Mouse (Mus musculus) forebrain, embryonic 15.5 days (tissue): ENCODE measurements at regions not wholly inside any gene's neighbourhood (a gene's known extent, or its start where the extent isn't known, plus 50 kb on each side); places are given as distances from the start of the nearest gene placed in this dataset.

ENCODE experiments used
- ATAC-seq: fragments of 200-750 bp; cut with Nextera tagmentation; replicated peaks from 2 replicates; pipeline ENCODE4 v1.8.0; 2017; ENCODE audit warnings: mild to moderate bottlenecking, moderate TSS enrichment, moderate library complexity
- H3K27ac ChIP-seq: fragments of 300-500 bp; sonication (generic); replicated peaks from 2 replicates; pipeline ENCODE4 v1.5.1; 2015; ENCODE audit warnings: mild to moderate bottlenecking, inconsistent platforms
- H3K27me3 ChIP-seq: fragments of 300-500 bp; sonication (generic); 2 replicates; pipeline ENCODE4 v1.6.1; 2015; ENCODE audit warnings: inconsistent platforms
- H3K36me3 ChIP-seq: fragments of 300-500 bp; sonication (generic); 2 replicates; pipeline ENCODE4 v1.6.1; 2015; ENCODE audit warnings: mild to moderate bottlenecking, inconsistent platforms
- H3K4me1 ChIP-seq: fragments of 300-500 bp; sonication (generic); 2 replicates; pipeline ENCODE4 v1.6.1; 2015; ENCODE audit warnings: inconsistent platforms
- H3K4me2 ChIP-seq: fragments of 300-500 bp; sonication (generic); replicated peaks from 2 replicates; pipeline ENCODE4 v1.6.1; 2015; ENCODE audit warnings: mild to moderate bottlenecking, inconsistent platforms
- H3K4me3 ChIP-seq: fragments of 300-500 bp; sonication (generic); 2 replicates; pipeline ENCODE4 v1.5.1; 2015; ENCODE audit warnings: mild to moderate bottlenecking, inconsistent platforms
- H3K9ac ChIP-seq: fragments of 300-500 bp; sonication (generic); replicated peaks from 2 replicates; pipeline ENCODE4 v1.6.1; 2015; ENCODE audit warnings: mild to moderate bottlenecking, inconsistent platforms
- H3K9me3 ChIP-seq: fragments of 300-500 bp; sonication (generic); 2 replicates; pipeline ENCODE4 v1.6.1; 2016; ENCODE audit warnings: inconsistent platforms
- WGBS: fragments of 180-500 bp; shearing (Covaris S2); methylation state at CpG from one replicate; pipeline ENCODE4 v1.1.7; 2015; ENCODE audit warnings: mixed read lengths; 5-methylcytosine and 5-hydroxymethylcytosine counted together

- H3K9ac ChIP-seq, result no peak overlapping the region
- no peaks in the 10 kb centered on the region for H3K27me3 ChIP-seq
- 38% methylated on average over 7 of the region's 7 CpGs for WGBS
- no peak overlapping the region for H3K27ac ChIP-seq
- no peak overlapping the region for H3K4me3 ChIP-seq
- peak; percentile 70 for ATAC-seq
- H3K4me1 ChIP-seq, result peaks cover 10% of the 10 kb centered on the region
- H3K36me3 ChIP-seq, result no peaks in the 10 kb centered on the region
- H3K4me2 ChIP-seq, result no peak overlapping the region
- no peaks in the 10 kb centered on the region for H3K9me3 ChIP-seq
Measured at GRCm38 (mm10) chr7:137723361-137724040, 286.1 kb downstream of the Glrx3 start.

DNA sequence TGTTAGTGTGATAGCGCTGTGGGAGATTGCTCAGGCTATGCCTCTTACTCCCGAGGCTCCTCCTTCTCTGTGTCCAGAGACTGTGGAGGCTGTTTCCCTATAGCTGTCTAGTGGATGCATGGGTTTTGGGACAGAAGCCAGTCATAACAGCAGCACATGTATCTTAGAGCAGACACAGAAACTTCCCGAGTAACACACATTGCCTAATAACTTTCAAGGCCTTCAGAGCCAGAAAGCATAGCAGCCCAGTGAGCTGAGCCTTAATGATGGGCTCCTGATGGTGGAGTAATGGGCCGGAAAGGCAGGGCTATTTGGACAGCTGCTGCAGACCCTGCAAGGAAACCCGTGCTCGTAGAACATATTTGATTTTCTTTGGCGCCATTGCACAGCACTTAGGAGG lies 288.6 kb downstream of the Glrx3 start:
- no peak overlapping the region for H3K9ac ChIP-seq
- no peaks in the 10 kb centered on the region for H3K9me3 ChIP-seq
- H3K4me3 ChIP-seq, result no peak overlapping the region
- WGBS, result 80% methylated on average over 7 of the region's 7 CpGs
- H3K36me3 ChIP-seq, result no peaks in the 10 kb centered on the region
- no peaks in the 10 kb centered on the region for H3K27me3 ChIP-seq
- H3K4me1 ChIP-seq, result peaks cover 10% of the 10 kb centered on the region
- ATAC-seq, result no peak
- no peak overlapping the region for H3K27ac ChIP-seq
- no peak overlapping the region for H3K4me2 ChIP-seq

- Histone ChIP-seq H3K9me3 (no peaks in the 10 kb centered on the region), H3K27ac (no peak overlapping the region), H3K27me3 (no peaks in the 10 kb centered on the region), H3K36me3 (no peaks in the 10 kb centered on the region), H3K4me3 (no peak overlapping the region), H3K9ac (no peak overlapping the region), H3K4me1 (0 out of 2 replicates have a peak, but pooled peaks cover 4% of the 10 kb centered on the region), H3K4me2 (no peak overlapping the region)
- WGBS, result 76% methylated on average over 5 of the region's 5 CpGs
- no peak for ATAC-seq
Measured at GRCm38 (mm10) chr7:137735873-137736527, 298.6 kb downstream of the Glrx3 start.

GRCm38 (mm10) chr7:137741702-137742101 lies 304.3 kb downstream of the Glrx3 start:
- ATAC-seq, result no peak

DNA sequence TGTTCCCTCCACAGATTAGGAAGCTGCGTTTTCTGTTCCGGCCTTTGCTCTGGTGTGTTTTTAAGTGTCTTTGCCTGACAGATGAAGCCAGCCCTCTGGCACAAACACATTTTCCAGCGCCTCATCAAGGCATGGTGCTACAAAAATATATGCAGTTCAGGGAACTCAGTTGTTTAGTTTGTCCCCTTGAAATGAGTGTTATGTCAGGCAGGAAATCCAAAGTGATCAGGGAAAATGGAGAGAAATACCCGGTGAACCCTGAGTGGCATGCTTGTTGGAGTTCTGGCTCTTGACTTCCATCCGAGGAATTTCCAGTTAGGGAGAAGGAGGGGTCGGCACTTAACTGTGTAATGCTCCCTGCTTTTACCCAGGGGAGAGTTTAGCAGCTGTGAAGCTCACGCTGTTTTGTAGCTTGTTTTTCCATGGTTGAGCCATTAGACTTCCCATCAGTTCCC lies 304.9 kb downstream of the Glrx3 start:
- Histone ChIP-seq H3K4me1 (0 out of 2 replicates have a peak, but pooled peaks cover 4% of the 10 kb centered on the region), H3K4me3 (no peak overlapping the region), H3K9ac (no peak overlapping the region), H3K36me3 (no peaks in the 10 kb centered on the region), H3K27ac (no peak overlapping the region), H3K4me2 (no peak overlapping the region), H3K9me3 (no peaks in the 10 kb centered on the region), H3K27me3 (no peaks in the 10 kb centered on the region)
- no peak for ATAC-seq
- 53% methylated on average over 7 of the region's 7 CpGs for WGBS

More at GRCm38 (mm10) chr7:137741702-137742101, 304.3 kb downstream of the Glrx3 start:
- Histone ChIP-seq H3K36me3 (no peaks in the 10 kb centered on the region), H3K27ac (no peak overlapping the region), H3K4me3 (no peak overlapping the region), H3K4me2 (no peak overlapping the region), H3K9ac (no peak overlapping the region), H3K4me1 (0 out of 2 replicates have a peak, but pooled peaks cover 4% of the 10 kb centered on the region), H3K9me3 (no peaks in the 10 kb centered on the region), H3K27me3 (no peaks in the 10 kb centered on the region)
- 87% methylated on average over 3 of the region's 3 CpGs for WGBS

DNA sequence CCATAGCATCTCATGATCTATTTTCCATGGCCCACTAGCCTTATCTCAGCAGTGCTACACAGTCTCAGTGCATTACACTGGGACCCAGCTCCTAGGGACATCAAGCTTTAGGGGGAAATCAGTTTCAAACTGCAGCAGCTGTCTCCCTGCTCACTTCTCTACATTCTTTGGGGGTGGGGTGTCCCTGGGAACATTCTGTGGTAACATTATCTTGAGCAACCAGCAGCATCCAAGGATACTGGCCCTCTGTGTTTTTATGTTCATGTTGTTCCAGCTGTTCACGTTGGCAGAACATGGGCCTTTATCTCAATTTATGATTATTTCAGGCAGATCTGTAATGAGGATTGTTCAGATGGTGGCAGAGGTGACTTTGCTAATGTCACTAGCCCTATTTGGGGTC lies 308.2 kb downstream of the Glrx3 start:
- H3K4me1 ChIP-seq, result peaks cover 15% of the 10 kb centered on the region
- ATAC-seq, result no peak
- no peak overlapping the region for H3K27ac ChIP-seq
- no peak overlapping the region for H3K9ac ChIP-seq
- no peak overlapping the region for H3K4me3 ChIP-seq
- no peaks in the 10 kb centered on the region for H3K9me3 ChIP-seq
- 96% methylated on average over 1 of the region's 1 CpGs for WGBS
- no peaks in the 10 kb centered on the region for H3K36me3 ChIP-seq
- no peak overlapping the region for H3K4me2 ChIP-seq
- no peaks in the 10 kb centered on the region for H3K27me3 ChIP-seq

- H3K4me2 ChIP-seq, result no peak overlapping the region
- H3K4me3 ChIP-seq, result no peak overlapping the region
- no peaks in the 10 kb centered on the region for H3K36me3 ChIP-seq
- H3K9ac ChIP-seq, result no peak overlapping the region
- H3K27me3 ChIP-seq, result no peaks in the 10 kb centered on the region
- no peak for ATAC-seq
- H3K4me1 ChIP-seq, result peaks cover 15% of the 10 kb centered on the region
- H3K27ac ChIP-seq, result no peak overlapping the region
- no peaks in the 10 kb centered on the region for H3K9me3 ChIP-seq
- WGBS, result 75% methylated on average over 3 of the region's 3 CpGs
Measured at GRCm38 (mm10) chr7:137745991-137746390, 308.6 kb downstream of the Glrx3 start.

DNA sequence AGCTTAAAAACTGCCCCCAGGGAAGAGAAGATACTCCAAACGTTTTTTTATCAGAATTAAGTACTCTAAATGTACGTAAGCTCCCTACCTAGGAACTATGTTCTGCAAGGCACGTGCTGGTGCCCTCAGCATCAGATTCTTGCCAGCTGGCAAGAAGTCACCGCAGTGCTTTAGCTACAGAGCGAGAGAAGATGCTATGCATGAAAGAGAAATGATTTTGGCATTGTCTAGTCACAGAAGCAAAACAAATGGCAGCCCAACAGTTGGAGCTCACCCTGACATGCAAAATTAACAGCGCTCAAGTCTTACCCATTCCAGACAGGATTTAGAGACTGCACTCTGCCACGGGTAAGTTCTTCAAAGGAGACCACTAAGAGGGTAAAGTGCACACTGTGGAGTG lies 311.5 kb downstream of the Glrx3 start:
- Histone ChIP-seq H3K27me3 (no peaks in the 10 kb centered on the region), H3K27ac (no peak overlapping the region), H3K4me1 (peaks cover 11% of the 10 kb centered on the region), H3K9ac (no peak overlapping the region), H3K36me3 (no peaks in the 10 kb centered on the region), H3K4me3 (no peak overlapping the region), H3K9me3 (no peaks in the 10 kb centered on the region), H3K4me2 (no peak overlapping the region)
- ATAC-seq, result no peak
- 57% methylated on average over 7 of the region's 7 CpGs for WGBS

DNA sequence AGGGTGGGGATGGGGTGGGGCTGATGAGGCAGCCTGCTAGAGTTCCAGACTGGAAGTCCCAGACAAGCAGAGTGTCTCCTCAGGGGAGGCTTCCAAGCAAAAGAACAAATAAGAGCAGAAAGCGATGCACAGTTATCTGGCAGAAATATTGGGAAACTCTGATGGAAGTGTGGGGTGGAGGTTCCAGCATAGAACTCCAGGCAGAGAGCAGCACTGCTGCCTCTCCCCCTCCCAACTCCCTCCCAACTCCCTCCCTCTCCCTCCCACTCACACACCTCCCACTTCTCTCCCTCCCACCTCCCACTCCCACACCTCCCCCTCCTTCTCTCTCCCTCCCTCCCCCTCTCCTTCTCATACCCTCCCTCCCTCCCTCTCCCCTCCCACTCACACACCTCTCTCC lies 313.3 kb downstream of the Glrx3 start:
- no peak overlapping the region for H3K4me3 ChIP-seq
- no peaks in the 10 kb centered on the region for H3K36me3 ChIP-seq
- H3K9ac ChIP-seq, result no peak overlapping the region
- H3K27ac ChIP-seq, result no peak overlapping the region
- H3K4me1 ChIP-seq, result peaks cover 11% of the 10 kb centered on the region
- no peaks in the 10 kb centered on the region for H3K9me3 ChIP-seq
- H3K4me2 ChIP-seq, result no peak overlapping the region
- 57% methylated on average over 1 of the region's 1 CpGs for WGBS
- no peak for ATAC-seq
- H3K27me3 ChIP-seq, result no peaks in the 10 kb centered on the region

- peaks cover 11% of the 10 kb centered on the region for H3K4me1 ChIP-seq
- no peak overlapping the region for H3K27ac ChIP-seq
- H3K4me2 ChIP-seq, result no peak overlapping the region
- no peak overlapping the region for H3K9ac ChIP-seq
- ATAC-seq, result no peak
- H3K4me3 ChIP-seq, result no peak overlapping the region
- H3K9me3 ChIP-seq, result no peaks in the 10 kb centered on the region
- no peaks in the 10 kb centered on the region for H3K36me3 ChIP-seq
- WGBS, result 58% methylated on average over 4 of the region's 4 CpGs
- no peaks in the 10 kb centered on the region for H3K27me3 ChIP-seq
Measured at GRCm38 (mm10) chr7:137751151-137751859, 313.9 kb downstream of the Glrx3 start.

DNA sequence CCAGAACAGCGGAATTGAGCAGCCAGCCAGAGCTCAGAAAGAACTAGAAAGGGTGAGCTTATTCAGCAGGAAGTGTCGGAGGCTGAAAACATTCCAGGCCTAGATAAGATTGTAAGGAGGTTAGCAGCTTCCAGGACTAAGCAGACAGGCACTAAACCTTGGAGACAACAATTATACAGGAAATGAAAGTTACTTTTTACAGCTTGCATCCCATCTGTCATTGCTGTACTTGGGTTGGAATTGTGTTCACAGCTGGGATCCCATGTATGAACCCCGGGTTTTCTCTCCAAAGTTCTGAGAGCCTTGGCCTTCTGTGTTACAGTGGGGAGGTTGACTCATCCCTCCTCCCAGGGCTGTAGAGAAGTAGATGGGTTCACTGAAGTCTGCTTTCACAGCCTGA lies 328.5 kb downstream of the Glrx3 start:
- WGBS, result 85% methylated on average over 3 of the region's 3 CpGs

DNA sequence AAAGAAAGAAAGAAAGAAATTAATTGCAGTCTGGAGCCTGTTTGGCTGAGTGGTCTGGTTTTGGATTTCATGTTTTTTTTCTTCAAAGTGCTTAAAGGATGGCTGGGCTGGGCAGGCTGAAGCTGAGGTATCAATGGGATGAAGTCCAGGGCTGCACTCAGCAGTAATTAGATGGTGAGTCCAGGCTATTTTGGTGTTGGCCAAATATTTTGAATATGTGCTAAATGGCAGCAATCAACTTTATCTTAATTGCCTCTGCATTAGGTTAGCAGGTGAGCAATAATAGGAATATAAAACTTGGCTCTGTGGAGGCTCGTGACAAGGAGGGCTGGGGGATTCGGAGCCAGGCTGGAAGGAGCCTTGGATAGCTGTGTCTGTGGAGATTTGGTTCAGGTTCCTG lies 329.3 kb downstream of the Glrx3 start:
- 40% methylated on average over 2 of the region's 2 CpGs for WGBS
- Histone ChIP-seq H3K27me3 (no peaks in the 10 kb centered on the region), H3K9ac (no peak overlapping the region), H3K27ac (no peak overlapping the region), H3K4me3 (no peak overlapping the region), H3K36me3 (no peaks in the 10 kb centered on the region), H3K9me3 (no peaks in the 10 kb centered on the region), H3K4me1 (0 out of 2 replicates have a peak, but pooled peaks cover 4% of the 10 kb centered on the region), H3K4me2 (no peak overlapping the region)
- no peak for ATAC-seq

More for the DNA sequence above, 328.5 kb downstream of the Glrx3 start:
- Histone ChIP-seq H3K4me2 (no peak overlapping the region), H3K27ac (no peak overlapping the region), H3K36me3 (no peaks in the 10 kb centered on the region), H3K9me3 (no peaks in the 10 kb centered on the region), H3K27me3 (no peaks in the 10 kb centered on the region), H3K4me3 (no peak overlapping the region), H3K4me1 (0 out of 2 replicates have a peak, but pooled peaks cover 4% of the 10 kb centered on the region), H3K9ac (no peak overlapping the region)
- ATAC-seq, result no peak
